Mouse (Mus musculus): Measurements from ENCODE around the gene Sppl2b. TPM values are rescaled to one million over a fixed set of nuclear protein-coding genes. Genes with fewer than 3 reads are reported as not detected.

Gene Sppl2b
- polyA plus RNA-seq, 1 experiment from 2014 or later: 56.6 TPM

MicroRNAs within 50 kb of the gene (microRNA counts, 519-probe panel; counts per million panel counts)
- microRNA mmu-miR-1982: 470 counts per million, percentile 58 among the panel's probes with 10 or more counts

Small RNAs within 50 kb of the gene (microRNA-seq; reads per million reads assigned to microRNA genes)
- gene Mir1982: 2.7 reads per million, percentile 2 among the genes with 10 or more reads in this experiment

Other genes starting within 250 kb of the Sppl2b start
- gene Gm49322, start 249.3 kb upstream of the Sppl2b start, polyA plus RNA-seq (2016; fragmentation: Nextera tagmentation; extraction: Ambion mirVana): 5.2 and 5.3 TPM in 2 replicates
- gene Csnk1g2, start 232.4 kb upstream of the Sppl2b start, polyA plus RNA-seq (2016; fragmentation: Nextera tagmentation; extraction: Ambion mirVana): 190 and 192 TPM in 2 replicates
- 87.8 and 96.4 TPM in 2 replicates for gene Btbd2, start 198.2 kb upstream of the Sppl2b start, polyA plus RNA-seq (2016; fragmentation: Nextera tagmentation; extraction: Ambion mirVana)
- 88.1 and 90.3 TPM in 2 replicates for gene Mknk2, start 177.2 kb upstream of the Sppl2b start, polyA plus RNA-seq (2016; fragmentation: Nextera tagmentation; extraction: Ambion mirVana)
- 56.5 and 62.9 TPM in 2 replicates for gene Mob3a, start 153.3 kb upstream of the Sppl2b start, polyA plus RNA-seq (2016; fragmentation: Nextera tagmentation; extraction: Ambion mirVana)
- gene Izumo4, start 153.1 kb upstream of the Sppl2b start, polyA plus RNA-seq (2016; fragmentation: Nextera tagmentation; extraction: Ambion mirVana): 27.1 and 30.5 TPM in 2 replicates
- 101 TPM in 2 replicates for gene Ap3d1, start 113.0 kb upstream of the Sppl2b start, polyA plus RNA-seq (2016; fragmentation: Nextera tagmentation; extraction: Ambion mirVana)
- gene Dot1l, start 100.1 kb upstream of the Sppl2b start, polyA plus RNA-seq (2016; fragmentation: Nextera tagmentation; extraction: Ambion mirVana): 25.9 and 27.4 TPM in 2 replicates
- 65.3 and 71.8 TPM in 2 replicates for gene Sf3a2, start 57.1 kb upstream of the Sppl2b start, polyA plus RNA-seq (2016; fragmentation: Nextera tagmentation; extraction: Ambion mirVana)
- 139 TPM in 2 replicates for gene Plekhj1, start 56.6 kb upstream of the Sppl2b start, polyA plus RNA-seq (2016; fragmentation: Nextera tagmentation; extraction: Ambion mirVana)
- gene Amh, start 50.0 kb upstream of the Sppl2b start, polyA plus RNA-seq (2016; fragmentation: Nextera tagmentation; extraction: Ambion mirVana): not detected in 2 replicates
- gene Jsrp1, start 41.8 kb upstream of the Sppl2b start, polyA plus RNA-seq (2016; fragmentation: Nextera tagmentation; extraction: Ambion mirVana): 0.83 and 1.7 TPM in 2 replicates
- gene Oaz1, start 28.6 kb upstream of the Sppl2b start, polyA plus RNA-seq (2016; fragmentation: Nextera tagmentation; extraction: Ambion mirVana): 1,255 and 1,389 TPM in 2 replicates
- gene Lingo3, start 11.2 kb upstream of the Sppl2b start, polyA plus RNA-seq (2016; fragmentation: Nextera tagmentation; extraction: Ambion mirVana): 0.74 and 0.94 TPM in 2 replicates
- gene Lsm7, start 66 bp upstream of the Sppl2b start, polyA plus RNA-seq (2016; fragmentation: Nextera tagmentation; extraction: Ambion mirVana): 214 and 250 TPM in 2 replicates
- gene Tmprss9, start 16.6 kb downstream of the Sppl2b start, polyA plus RNA-seq (2016; fragmentation: Nextera tagmentation; extraction: Ambion mirVana): 0.08 TPM in 2 replicates
- 271 and 305 TPM in 2 replicates for gene Timm13, start 45.7 kb downstream of the Sppl2b start, polyA plus RNA-seq (2016; fragmentation: Nextera tagmentation; extraction: Ambion mirVana)
- gene Lmnb2, start 63.0 kb downstream of the Sppl2b start, polyA plus RNA-seq (2016; fragmentation: Nextera tagmentation; extraction: Ambion mirVana): 56.8 and 57.9 TPM in 2 replicates
- gene Gadd45b, start 74.8 kb downstream of the Sppl2b start, polyA plus RNA-seq (2016; fragmentation: Nextera tagmentation; extraction: Ambion mirVana): 11.8 and 15.8 TPM in 2 replicates
- gene Gng7, start 159.7 kb downstream of the Sppl2b start, polyA plus RNA-seq (2016; fragmentation: Nextera tagmentation; extraction: Ambion mirVana): 10.1 and 10.7 TPM in 2 replicates
- 16.4 and 16.7 TPM in 2 replicates for gene Diras1, start 170.4 kb downstream of the Sppl2b start, polyA plus RNA-seq (2016; fragmentation: Nextera tagmentation; extraction: Ambion mirVana)
- gene Slc39a3, start 182.2 kb downstream of the Sppl2b start, polyA plus RNA-seq (2016; fragmentation: Nextera tagmentation; extraction: Ambion mirVana): 33.8 and 37.0 TPM in 2 replicates
- 259 and 269 TPM in 2 replicates for gene Sgta, start 204.9 kb downstream of the Sppl2b start, polyA plus RNA-seq (2016; fragmentation: Nextera tagmentation; extraction: Ambion mirVana)
- 57.5 and 58.0 TPM in 2 replicates for gene Thop1, start 214.8 kb downstream of the Sppl2b start, polyA plus RNA-seq (2016; fragmentation: Nextera tagmentation; extraction: Ambion mirVana)
- gene Creb3l3, start 243.6 kb downstream of the Sppl2b start, polyA plus RNA-seq (2016; fragmentation: Nextera tagmentation; extraction: Ambion mirVana): 0.12 and 0.46 TPM in 2 replicates